Mouse (Mus musculus) embryonic stem cell, embryonic (primary cell): ENCODE measurements around the gene Zbtb32.

Experiments
- CTCF ChIA-PET, 4 experiments: fragments of 300-600 bp in 2 of 4; fragments of 350-600 bp in 2 of 4; sonication (Branson Sonifier 250); formaldehyde crosslinking; loops; one replicate each; lab custom pipeline; 2022; ENCODE audit warnings: inconsistent platforms in 2 of 4; lab: Charles Lee
- POLR2A ChIA-PET, 4 experiments: fragments of 300-600 bp in 2 of 4; fragments of 350-600 bp in 2 of 4; sonication (Branson Sonifier 250); formaldehyde crosslinking; loops; one replicate each; lab custom pipeline; 2022; ENCODE audit warnings: antibody characterized with exemption in 4 of 4, inconsistent platforms in 1 of 4; lab: Charles Lee

Gene Zbtb32

GRCm38 (mm10) chr7:30612654-30613402 lies 14.1 kb upstream of the Zbtb32 start, which contains the start of gene Upk1a:
Upk1a (minus strand) TSS chr7:30612847.
- POLR2A ChIA-PET = interaction anchor here in 2 of 4 experiments (0.6 to 5.6 kb wide), 12 partner anchors 10 to 333 kb away, joined by 3 to 58 read pairs (median 5); partner anchors contain the start of genes Kmt2b (in 2 of the 2), Cox6b1 (in 1 of the 2), Thap8 (in 1 of the 2) and Wdr62 (in 1 of the 2)
- CTCF ChIA-PET = interaction anchor here (0.5 to 3.2 kb wide), 50 partner anchors 9 to 591 kb away, joined by 3 to 29 read pairs (median 4); partner anchors contain the start of genes Cox6b1 (in 2 of the 4), Alkbh6 (in 1 of the 4), Haus5 (in 1 of the 4) and Kmt2b (in 1 of the 4)

DNA sequence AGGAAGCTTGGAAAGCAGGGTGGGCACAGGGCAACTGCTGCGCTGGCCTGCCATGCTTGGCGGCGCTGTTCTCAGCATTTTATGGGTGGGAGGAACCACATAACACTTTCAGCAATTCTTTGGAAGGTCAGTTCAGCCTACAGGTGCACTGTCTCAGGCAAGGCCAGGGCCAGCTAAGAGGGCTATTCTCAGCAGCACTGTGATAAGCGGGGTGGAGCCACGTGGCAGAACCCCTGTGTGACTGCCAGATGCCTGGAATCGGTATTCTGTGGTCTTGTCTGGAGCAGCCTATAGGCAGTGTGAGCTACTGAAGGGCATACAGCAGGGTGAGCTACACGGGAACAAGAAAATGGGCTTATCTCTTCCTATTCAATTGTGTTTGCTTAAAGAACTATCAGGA lies 11.3 kb upstream of the Zbtb32 start:
- CTCF ChIA-PET = interaction anchor here (0.5 to 4.1 kb wide), 19 partner anchors 9 to 488 kb away, joined by 3 to 43 read pairs (median 3); partner anchors contain the start of genes Kmt2b (in 2 of the 4), Zbtb32 (in 2 of the 4), Cox6b1 (in 1 of the 4) and Prodh2 (in 1 of the 4)
- POLR2A ChIA-PET = interaction anchor here in 2 of 4 experiments (0.6 to 5.6 kb wide), 16 partner anchors 10 to 173 kb away, joined by 3 to 79 read pairs (median 4); partner anchors contain the start of genes Kmt2b (in 2 of the 2), Zbtb32 (in 2 of the 2), Cox6b1 (in 1 of the 2) and Haus5 (in 1 of the 2)

DNA sequence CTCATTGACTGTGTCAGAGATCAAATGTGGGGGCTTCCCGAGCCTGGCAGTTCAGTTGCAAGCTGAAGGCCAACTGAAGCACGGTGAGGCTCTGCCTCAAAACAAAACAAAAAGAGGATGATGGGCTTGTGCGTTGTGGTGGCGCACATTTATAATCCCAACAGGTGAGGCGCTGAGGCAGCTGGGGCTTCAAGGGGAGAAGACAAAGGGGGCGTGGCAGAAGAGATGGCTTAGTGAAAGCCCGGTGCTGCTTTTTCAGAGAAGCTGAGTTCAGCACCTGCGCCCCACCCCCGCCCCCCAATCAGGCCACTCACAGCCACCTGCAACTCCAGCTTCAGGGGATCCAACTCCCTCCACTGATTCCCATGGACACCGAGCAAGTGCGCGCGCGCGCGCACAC lies 9.8 kb upstream of the Zbtb32 start:
- ChIA-PET POLR2A (interaction anchor here (0.6 to 5.6 kb wide), 41 partner anchors 8 to 328 kb away, joined by 3 to 79 read pairs (median 4); partner anchors contain the start of genes Cox6b1 (in 3 of the 4), Hspb6 (in 3 of the 4), Kmt2b (in 3 of the 4) and Proser3 (in 3 of the 4)), CTCF (interaction anchor here (0.5 to 4.1 kb wide), 41 partner anchors 8 to 666 kb away, joined by 3 to 43 read pairs (median 5); partner anchors contain the start of genes Cox6b1 (in 2 of the 4), Kmt2b (in 2 of the 4), Zbtb32 (in 2 of the 4) and E130208F15Rik (in 1 of the 4))

- CTCF ChIA-PET = interaction anchor here (0.5 to 4.1 kb wide), 71 partner anchors 9 to 450 kb away, joined by 3 to 43 read pairs (median 4); partner anchors contain the start of genes Cox6b1 (in 3 of the 4), Zbtb32 (in 3 of the 4), Gm49396 (in 2 of the 4) and Hspb6 (in 2 of the 4)
- POLR2A ChIA-PET = interaction anchor here (0.6 to 5.6 kb wide), 48 partner anchors 8 to 329 kb away, joined by 3 to 79 read pairs (median 4); partner anchors contain the start of genes Cox6b1 (in 3 of the 4), Hspb6 (in 3 of the 4), Kmt2b (in 3 of the 4) and Proser3 (in 3 of the 4)
These were observed 9.1 kb upstream of the Zbtb32 start for GRCm38 (mm10) chr7:30607706-30608309.

- ChIA-PET CTCF (interaction anchor here in 3 of 4 experiments (0.6 to 4.4 kb wide), 10 partner anchors 9 to 273 kb away, joined by 3 to 29 read pairs (median 4); partner anchors contain the start of genes Upk1a (in 2 of the 3) and Kmt2b (in 1 of the 3)), POLR2A (interaction anchor here (0.6 to 5.3 kb wide), 18 partner anchors 9 to 352 kb away, joined by 3 to 85 read pairs (median 4); partner anchors contain the start of genes Kmt2b (in 3 of the 4), Cox6b1 (in 1 of the 4), Hspb6 (in 1 of the 4) and Proser3 (in 1 of the 4))
These were observed 6.2 kb upstream of the Zbtb32 start for GRCm38 (mm10) chr7:30604944-30605343.

DNA sequence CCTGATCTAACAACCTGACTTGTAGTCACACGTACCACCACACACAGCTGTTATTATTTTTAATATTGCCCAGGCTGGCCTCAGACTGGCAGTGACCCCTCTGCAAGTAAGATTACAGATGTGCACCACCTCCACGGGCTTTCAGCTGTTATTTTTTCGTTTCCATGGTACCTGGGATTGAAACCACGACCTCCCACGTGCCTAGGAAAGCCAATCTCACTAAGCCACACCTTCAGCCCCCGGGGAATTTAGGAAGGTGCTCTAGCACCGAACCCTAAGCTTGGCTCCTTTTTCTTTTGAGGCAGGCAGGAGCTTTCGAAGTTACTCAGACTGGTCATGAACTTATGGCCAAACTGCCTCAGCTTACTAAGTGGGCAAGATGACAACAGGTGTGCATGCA lies 5.7 kb upstream of the Zbtb32 start:
- CTCF ChIA-PET = interaction anchor here (0.6 to 4.4 kb wide), 12 partner anchors 9 to 273 kb away, joined by 3 to 29 read pairs (median 4); partner anchors contain the start of genes Upk1a (in 2 of the 4) and Kmt2b (in 1 of the 4)
- POLR2A ChIA-PET = interaction anchor here (0.6 to 5.3 kb wide), 21 partner anchors 8 to 352 kb away, joined by 3 to 85 read pairs (median 4); partner anchors contain the start of genes Kmt2b (in 3 of the 4), Cox6b1 (in 1 of the 4), Hspb6 (in 1 of the 4) and Proser3 (in 1 of the 4)

- POLR2A ChIA-PET = interaction anchor here (0.6 to 5.3 kb wide), 37 partner anchors 9 to 322 kb away, joined by 3 to 85 read pairs (median 4); partner anchors contain the start of genes Kmt2b (in 3 of the 4), Cox6b1 (in 2 of the 4), Hspb6 (in 2 of the 4) and Proser3 (in 2 of the 4)
- CTCF ChIA-PET = interaction anchor here (0.6 to 4.4 kb wide), 13 partner anchors 11 to 507 kb away, joined by 3 to 29 read pairs (median 4); partner anchors contain the start of genes Upk1a (in 2 of the 4) and Cox6b1 (in 1 of the 4)
These were observed 3.9 kb upstream of the Zbtb32 start for GRCm38 (mm10) chr7:30602583-30602982.

- CTCF ChIA-PET = interaction anchor here in 1 of 4 experiments (1.1 to 1.4 kb wide), 2 partner anchors 13 to 33 kb away, joined by 3 to 5 read pairs; partner anchors contain the start of gene Upk1a
- POLR2A ChIA-PET = interaction anchor here (0.6 to 7.1 kb wide), 12 partner anchors 8 to 631 kb away, joined by 3 to 85 read pairs (median 6); partner anchors contain the start of genes Kmt2b (in 2 of the 4), Hspb6 (in 1 of the 4), Proser3 (in 1 of the 4) and Upk1a (in 1 of the 4)
These were observed 1.9 kb upstream of the Zbtb32 start for GRCm38 (mm10) chr7:30600651-30601050.

DNA sequence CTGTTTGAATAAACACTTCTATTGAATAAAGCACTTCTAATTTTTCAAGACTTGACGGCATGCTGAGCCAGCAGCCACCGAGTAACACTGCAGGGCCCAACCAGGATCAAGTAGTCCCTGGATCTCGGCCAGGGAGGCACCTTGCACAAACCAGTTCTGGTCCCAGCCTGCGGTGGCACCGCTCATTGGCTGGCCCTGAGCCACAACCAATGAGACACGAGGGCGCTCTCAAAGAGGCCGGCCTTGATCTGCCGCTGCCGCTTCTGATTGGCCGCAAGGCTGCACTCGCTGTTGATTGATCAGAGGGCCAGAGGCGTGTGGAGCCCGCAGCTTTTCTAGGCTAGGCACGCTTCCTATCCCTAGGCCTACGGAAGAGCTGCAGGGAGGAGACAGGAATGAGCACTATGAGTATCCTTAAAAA lies 1.2 kb upstream of the Zbtb32 start:
- CTCF ChIA-PET = interaction anchor here in 2 of 4 experiments (0.6 to 1.4 kb wide), 3 partner anchors 12 to 34 kb away, joined by 3 to 5 read pairs (median 5); partner anchors contain the start of gene Upk1a (in 1 of the 2)
- POLR2A ChIA-PET = interaction anchor here in 2 of 4 experiments (0.9 to 7.1 kb wide), 7 partner anchors 8 to 47 kb away, joined by 3 to 85 read pairs (median 9); partner anchors contain the start of genes Kmt2b (in 2 of the 2), Hspb6 (in 1 of the 2) and Proser3 (in 1 of the 2)

DNA sequence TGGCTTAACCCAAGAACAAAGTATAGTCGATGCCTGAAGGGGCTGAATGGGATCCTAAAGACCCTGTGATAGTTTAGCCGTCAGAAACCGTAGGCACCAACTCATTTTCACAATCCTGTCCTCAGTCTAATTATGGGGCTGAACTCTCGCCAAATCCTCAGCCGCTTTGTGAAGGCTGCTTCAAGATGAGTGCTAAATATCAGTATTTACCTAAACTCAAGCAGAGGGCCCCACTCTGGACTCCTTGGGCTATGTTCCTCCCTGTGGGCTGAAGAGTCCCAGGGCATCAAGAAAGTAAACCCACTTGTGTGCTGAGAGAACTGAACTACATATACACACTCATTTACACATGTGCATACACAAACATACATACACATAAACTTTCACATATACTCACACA lies 1.9 kb downstream of the Zbtb32 start:
- ChIA-PET CTCF (interaction anchor here in 3 of 4 experiments (0.8 to 1.4 kb wide), 3 partner anchors 11 to 18 kb away, joined by 3 to 7 read pairs (median 3); no protein-coding TSS in a partner anchor), POLR2A (interaction anchor here in 3 of 4 experiments (0.7 to 7.1 kb wide), 7 partner anchors 8 to 104 kb away, joined by 3 to 45 read pairs (median 4); partner anchors contain the start of genes Gm49396 (in 1 of the 3), Kmt2b (in 1 of the 3), Proser3 (in 1 of the 3) and Psenen (in 1 of the 3))

- ChIA-PET CTCF (interaction anchor here in 3 of 4 experiments (0.8 to 1.4 kb wide), 5 partner anchors 12 to 19 kb away, joined by 3 to 7 read pairs (median 5); partner anchors contain the start of gene Upk1a (in 1 of the 3)), POLR2A (interaction anchor here in 3 of 4 experiments (0.6 to 7.1 kb wide), 9 partner anchors 8 to 1112 kb away, joined by 3 to 45 read pairs (median 3); partner anchors contain the start of genes Gm49396 (in 1 of the 3), Proser3 (in 1 of the 3), Psenen (in 1 of the 3) and U2af1l4 (in 1 of the 3))
These were observed 2.6 kb downstream of the Zbtb32 start for GRCm38 (mm10) chr7:30596093-30596492.

- POLR2A ChIA-PET = interaction anchor here in 3 of 4 experiments (0.7 to 8.4 kb wide), 7 partner anchors 8 to 75 kb away, joined by 3 to 85 read pairs (median 14); partner anchors contain the start of gene Upk1a (in 1 of the 3)
- CTCF ChIA-PET = interaction anchor here in 2 of 4 experiments (0.7 to 6.8 kb wide), 2 partner anchors 13 to 14 kb away, joined by 3 to 43 read pairs; no protein-coding TSS in a partner anchor
These were observed 4.1 kb downstream of the Zbtb32 start for GRCm38 (mm10) chr7:30594510-30595024.

DNA sequence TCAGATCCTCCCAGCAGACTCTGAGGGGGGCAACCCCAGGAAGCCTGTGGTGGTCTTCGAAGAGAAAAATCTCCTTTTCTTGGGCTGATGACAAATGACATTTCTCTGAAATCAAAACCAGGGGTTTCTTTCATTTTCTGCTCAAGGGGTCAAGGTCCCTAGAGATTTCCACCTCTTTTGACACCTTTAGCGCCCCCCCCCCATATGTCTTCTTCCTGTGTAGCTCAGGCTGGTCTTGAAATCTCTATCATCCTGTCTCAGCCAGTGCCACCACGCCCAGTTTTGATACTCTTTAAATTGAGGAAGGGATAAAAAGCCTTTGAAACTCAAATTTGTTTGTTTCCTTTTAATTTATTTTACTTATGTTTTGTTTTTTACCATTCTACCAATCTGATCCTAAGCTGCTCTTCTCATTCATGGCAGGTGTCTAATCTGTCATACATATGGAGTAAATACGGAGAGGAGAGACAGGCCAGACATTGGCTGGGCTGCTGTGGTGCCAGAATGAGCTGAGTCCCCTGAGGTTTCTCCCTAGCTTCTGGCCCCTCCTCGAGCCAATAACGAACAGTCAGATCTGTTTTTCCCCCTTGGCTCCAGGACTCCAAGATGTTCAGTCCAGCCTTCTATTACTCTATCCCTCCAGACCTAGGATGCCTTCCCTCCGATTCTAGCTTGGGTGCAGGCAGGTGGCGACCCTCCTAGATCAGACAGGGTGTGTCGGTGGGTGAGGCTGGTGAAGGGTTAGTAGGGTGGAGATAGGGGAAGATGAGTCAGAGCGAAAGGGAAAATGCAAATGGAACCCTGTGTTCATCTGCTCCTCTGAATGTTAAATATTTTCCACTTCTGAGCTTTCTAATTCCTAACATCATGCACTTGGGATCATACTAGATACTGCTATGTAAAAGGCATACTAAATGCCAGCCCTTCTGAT lies 4.9 kb downstream of the Zbtb32 start:
- CTCF ChIA-PET = interaction anchor here (0.7 to 6.8 kb wide), 4 partner anchors 14 to 266 kb away, joined by 3 to 43 read pairs (median 7); no protein-coding TSS in a partner anchor
- POLR2A ChIA-PET = interaction anchor here in 3 of 4 experiments (0.6 to 8.4 kb wide), 13 partner anchors 9 to 76 kb away, joined by 3 to 85 read pairs (median 5); partner anchors contain the start of genes Cox6b1 (in 1 of the 3) and Upk1a (in 1 of the 3)
